Mouse (Mus musculus) gastrocnemius, postnatal 10 days (tissue): ENCODE results near the gene Iqcf4. TPM values are rescaled to one million over a fixed set of nuclear protein-coding genes. Genes with fewer than 3 reads are reported as not detected.
"Not testable (repeated sequence)": the region's sequence is repeated elsewhere in the genome, so short reads cannot be mapped to it uniquely, and the experiment has no call there.

Experiments used
- DNase-seq: peaks from one replicate; pipeline ENCODE4 v3.0.0; 2021; ENCODE audit warnings: mixed read lengths
- long read RNA-seq, 2 experiments: library from polyadenylated mRNA; stranded (forward); transcript quantifications; one replicate each; pipeline ENCODE4 v2.0.0; 2021
- total RNA-seq, 2 experiments: library from RNA; stranded (reverse); gene quantifications; 2 replicates each; pipeline ENCODE4 v1.2.3; 2021

Gene Iqcf4
- total RNA-seq = not detected
- long read RNA-seq, experiment 1 = 0 reads
- long read RNA-seq, experiment 2 = 0 reads

- DNase-seq = no peak
These were observed at the start of gene Iqcf4 for GRCm38 (mm10) chr9:106570896-106571295. Gene Iqcf4 (minus strand): TSS chr9:106570996.

- no peak for DNase-seq
These were observed 46.7 kb upstream of the Iqcf4 start for GRCm38 (mm10) chr9:106617496-106617895.

- DNase-seq = no peak
These were observed 45.5 kb upstream of the Iqcf4 start for GRCm38 (mm10) chr9:106616306-106616705.

- no peak for DNase-seq
These were observed 43.8 kb upstream of the Iqcf4 start for GRCm38 (mm10) chr9:106614616-106615015.

GRCm38 (mm10) chr9:106613951-106614350, 43.2 kb upstream of the Iqcf4 start:
- no peak for DNase-seq

GRCm38 (mm10) chr9:106610727-106611126, 39.9 kb upstream of the Iqcf4 start:
- DNase-seq = no peak

GRCm38 (mm10) chr9:106600546-106600945, 29.8 kb upstream of the Iqcf4 start:
- DNase-seq = peak; percentile 29

GRCm38 (mm10) chr9:106598466-106598865, 27.7 kb upstream of the Iqcf4 start:
- no peak for DNase-seq

GRCm38 (mm10) chr9:106595836-106596235, 25.0 kb upstream of the Iqcf4 start:
- DNase-seq = no peak

- DNase-seq = not testable (repeated sequence)
These were observed 24.6 kb upstream of the Iqcf4 start for GRCm38 (mm10) chr9:106595402-106595801.

GRCm38 (mm10) chr9:106592158-106592557, 21.4 kb upstream of the Iqcf4 start:
- DNase-seq = no peak

GRCm38 (mm10) chr9:106582552-106582951, 11.8 kb upstream of the Iqcf4 start:
- DNase-seq = no peak

- DNase-seq = no peak
These were observed 9.2 kb upstream of the Iqcf4 start for GRCm38 (mm10) chr9:106580016-106580415.

GRCm38 (mm10) chr9:106576112-106576511, 5.3 kb upstream of the Iqcf4 start:
- no peak for DNase-seq

GRCm38 (mm10) chr9:106573366-106573765, 2.6 kb upstream of the Iqcf4 start:
- no peak for DNase-seq

GRCm38 (mm10) chr9:106572186-106572585, 1.4 kb upstream of the Iqcf4 start:
- no peak for DNase-seq

GRCm38 (mm10) chr9:106566437-106566836, 4.4 kb downstream of the Iqcf4 start:
- DNase-seq = no peak

- no peak for DNase-seq
These were observed 6.8 kb downstream of the Iqcf4 start for GRCm38 (mm10) chr9:106564025-106564424.

GRCm38 (mm10) chr9:106562291-106562690, 8.5 kb downstream of the Iqcf4 start:
- DNase-seq = no peak

- no peak for DNase-seq
These were observed 9.3 kb downstream of the Iqcf4 start, which contains the start of gene Iqcf3 for GRCm38 (mm10) chr9:106561531-106561930. Gene Iqcf3 (minus strand): TSS chr9:106561631.

GRCm38 (mm10) chr9:106534975-106535374, 35.8 kb downstream of the Iqcf4 start:
- no peak for DNase-seq

- no peak for DNase-seq
These were observed 36.5 kb downstream of the Iqcf4 start for GRCm38 (mm10) chr9:106534296-106534695.

- no peak for DNase-seq
These were observed 39.0 kb downstream of the Iqcf4 start for GRCm38 (mm10) chr9:106531833-106532232.

- DNase-seq = no peak
These were observed 50.9 kb downstream of the Iqcf4 start for GRCm38 (mm10) chr9:106519909-106520308.

GRCm38 (mm10) chr9:106519433-106519832, 51.4 kb downstream of the Iqcf4 start:
- no peak for DNase-seq
